Mouse (Mus musculus) spleen, postnatal 36 days (tissue): ENCODE measurements around the gene BC005561.
"Not testable (repeated sequence)": the region's sequence is repeated elsewhere in the genome, so short reads cannot be mapped to it uniquely, and the experiment has no call there.

Source experiments
- DNase-seq, 2 experiments: peaks; one replicate each; pipeline ENCODE4 v3.0.0; 2022; ENCODE audit warnings: low spot score in 2 of 2, mixed read lengths in 1 of 2

The BC005561 gene

GRCm38 (mm10) chr5:104508195-104508891 is at the start of gene BC005561:
Gene BC005561, plus strand, starts transcription at chr5:104508352.
- DNase-seq: peak; percentile 63 to 68

- DNase-seq: peak in 1 of 2 experiments; percentile 7
These were observed 49.1 kb upstream of the BC005561 start, which contains the start of gene Pkd2 for GRCm38 (mm10) chr5:104458832-104459705. Gene Pkd2, plus strand, starts transcription at chr5:104459450.

DNA sequence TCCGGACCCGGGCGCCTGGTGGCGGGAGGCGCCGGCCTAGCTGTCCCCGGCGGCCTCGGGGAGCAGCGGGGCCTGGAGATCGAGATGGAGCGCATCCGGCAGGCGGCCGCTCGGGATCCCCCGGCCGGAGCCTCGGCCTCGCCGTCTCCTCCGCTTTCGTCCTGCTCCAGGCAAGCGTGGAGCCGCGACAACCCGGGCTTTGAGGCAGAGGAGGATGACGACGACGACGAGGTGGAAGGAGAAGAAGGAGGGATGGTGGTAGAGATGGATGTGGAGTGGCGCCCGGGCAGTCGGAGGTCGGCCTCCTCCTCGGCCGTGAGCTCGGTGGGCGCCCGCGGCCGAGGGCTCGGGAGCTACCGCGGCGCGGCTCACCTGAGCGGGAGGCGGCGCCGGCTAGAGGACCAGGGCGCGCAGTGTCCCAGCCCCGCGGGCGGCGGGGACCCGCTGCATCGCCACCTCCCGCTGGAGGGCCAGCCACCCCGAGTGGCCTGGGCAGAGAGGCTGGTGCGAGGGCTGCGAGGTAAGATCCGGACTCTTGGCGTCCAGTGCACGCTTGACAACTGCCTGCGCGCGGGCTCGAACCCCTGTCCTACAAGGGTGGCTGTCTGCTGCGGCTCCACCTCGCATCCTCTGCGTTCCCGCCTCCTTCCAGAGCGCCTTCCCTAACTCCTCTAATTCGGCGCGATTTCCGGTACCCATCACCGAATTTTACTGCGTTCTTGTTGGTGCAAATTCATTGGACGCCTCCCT is 48.3 kb upstream of the BC005561 start:
- no peak for DNase-seq

GRCm38 (mm10) chr5:104460456-104460838 is 47.7 kb upstream of the BC005561 start:
- DNase-seq: no peak

GRCm38 (mm10) chr5:104460856-104461255 is 47.3 kb upstream of the BC005561 start:
- no peak for DNase-seq

DNA sequence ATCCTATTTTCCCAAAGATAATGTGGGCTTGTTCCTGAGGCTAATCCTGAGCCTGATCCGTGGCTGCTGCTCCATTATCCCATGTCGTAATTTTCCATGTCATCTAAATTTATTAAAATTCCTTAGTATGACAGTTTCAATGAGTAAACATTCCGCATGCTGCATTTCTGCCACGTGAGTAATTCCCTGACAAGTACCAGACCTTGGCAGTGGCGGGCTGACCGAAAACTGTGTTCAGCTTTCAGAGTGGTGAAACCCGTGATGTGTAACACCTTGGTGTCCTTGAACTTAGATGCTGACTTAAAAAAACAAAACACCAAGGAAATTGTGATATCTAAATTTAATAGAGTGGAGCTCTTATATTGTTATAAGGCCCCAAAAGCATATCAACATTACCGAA is 42.9 kb upstream of the BC005561 start:
- no peak for DNase-seq

GRCm38 (mm10) chr5:104465731-104466130 is 42.4 kb upstream of the BC005561 start:
- no peak for DNase-seq

- DNase-seq: no peak
These were observed 41.3 kb upstream of the BC005561 start for GRCm38 (mm10) chr5:104466816-104467215.

DNA sequence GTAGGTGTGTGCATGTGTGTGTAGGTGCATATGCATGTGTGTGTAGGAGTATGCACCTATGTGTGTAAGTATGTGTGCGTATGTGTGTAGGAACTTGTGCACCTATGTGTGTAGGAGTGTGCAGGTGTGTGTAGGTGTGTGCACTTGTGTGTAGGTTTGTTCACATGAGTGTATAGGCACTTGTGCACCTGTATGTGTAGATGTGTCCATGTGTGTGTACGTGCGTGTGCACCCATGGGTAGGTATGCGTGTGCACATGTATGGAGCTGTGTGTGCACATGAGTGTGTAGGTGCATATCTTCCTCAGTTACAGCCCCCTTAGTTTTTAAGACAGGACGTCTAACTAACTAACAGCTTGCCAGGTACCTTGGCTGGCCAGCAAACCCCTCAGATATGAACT is 39.6 kb upstream of the BC005561 start:
- DNase-seq: no peak

DNA sequence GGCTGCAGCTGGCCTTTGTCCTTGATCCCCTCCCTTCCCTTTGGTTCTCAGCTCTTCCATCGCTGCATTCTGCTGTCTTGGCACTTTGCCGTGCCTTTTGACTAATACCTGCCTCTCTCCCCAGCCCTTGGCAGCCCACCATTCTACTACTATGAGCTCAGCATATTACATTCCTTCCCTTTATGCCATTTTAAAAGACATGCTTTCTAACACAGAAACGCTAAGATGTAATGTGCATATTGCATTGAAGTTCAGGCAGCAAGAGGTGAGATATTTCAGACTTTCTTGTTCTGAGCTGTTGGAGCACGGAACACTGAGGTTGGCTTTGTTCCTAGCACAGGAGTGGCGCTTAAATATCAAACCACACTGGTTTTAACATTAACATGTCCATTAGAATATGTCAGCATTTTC is 37.2 kb upstream of the BC005561 start:
- no peak for DNase-seq

- DNase-seq: no peak
These were observed 35.8 kb upstream of the BC005561 start for GRCm38 (mm10) chr5:104472371-104472770.

GRCm38 (mm10) chr5:104480367-104480766 is 27.8 kb upstream of the BC005561 start:
- no peak for DNase-seq

DNA sequence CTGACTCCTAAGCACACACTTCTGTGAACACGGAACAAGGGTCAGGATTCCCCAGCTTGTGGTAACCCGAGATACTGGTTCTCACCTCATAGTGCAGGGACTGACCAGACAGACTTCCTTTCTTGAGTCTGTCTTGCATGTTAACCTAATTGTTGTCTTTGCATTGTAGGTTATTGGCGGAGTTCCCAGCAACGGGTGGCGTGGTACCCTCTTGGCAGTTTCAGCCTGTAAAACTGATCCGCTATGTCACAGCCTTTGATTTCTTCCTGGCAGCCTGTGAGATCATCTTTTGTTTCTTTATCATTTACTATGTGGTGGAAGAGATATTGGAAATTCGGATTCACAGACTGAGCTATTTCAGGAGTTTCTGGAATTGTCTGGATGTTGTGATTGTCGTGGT is 25.3 kb upstream of the BC005561 start:
- DNase-seq: no peak

DNA sequence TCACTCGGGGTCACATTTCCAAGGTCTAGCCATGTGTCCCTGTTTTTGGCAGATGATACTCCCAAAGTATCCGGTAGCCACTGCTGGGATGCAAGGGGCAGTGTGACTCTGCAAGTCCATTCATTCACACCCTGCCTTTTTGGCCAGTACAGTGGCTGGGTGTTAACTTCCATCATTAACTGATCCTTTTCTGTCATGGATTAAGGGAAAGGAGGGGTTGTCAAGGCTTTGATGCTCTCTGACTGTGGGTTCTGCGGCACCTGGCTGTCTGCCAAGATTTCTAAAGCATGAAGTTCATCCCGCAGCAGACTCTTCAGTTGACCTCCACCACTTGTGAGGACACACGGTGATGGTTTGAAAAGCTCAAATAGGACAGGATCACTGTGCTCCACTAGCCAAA is 16.6 kb upstream of the BC005561 start:
- no peak for DNase-seq

DNA sequence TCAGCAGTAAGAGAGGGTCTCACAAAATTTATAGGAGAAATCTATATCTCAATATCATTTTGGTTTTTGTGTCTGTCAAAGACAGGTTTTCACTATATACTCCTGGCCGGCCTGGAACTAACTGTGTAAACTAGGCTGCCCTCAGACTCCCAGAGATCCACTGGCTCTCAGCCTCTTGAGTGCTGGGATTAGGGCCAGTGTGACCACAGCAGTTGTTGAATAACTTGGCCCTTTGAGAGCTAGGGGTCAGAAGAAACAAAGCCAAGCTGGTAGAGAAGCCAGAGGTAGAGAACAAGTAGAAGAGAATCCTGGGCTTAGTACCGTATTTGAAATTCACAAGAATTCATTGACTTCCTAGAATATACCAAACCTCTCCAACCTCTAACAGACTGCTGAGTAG is 3.3 kb upstream of the BC005561 start:
- no peak for DNase-seq

DNA sequence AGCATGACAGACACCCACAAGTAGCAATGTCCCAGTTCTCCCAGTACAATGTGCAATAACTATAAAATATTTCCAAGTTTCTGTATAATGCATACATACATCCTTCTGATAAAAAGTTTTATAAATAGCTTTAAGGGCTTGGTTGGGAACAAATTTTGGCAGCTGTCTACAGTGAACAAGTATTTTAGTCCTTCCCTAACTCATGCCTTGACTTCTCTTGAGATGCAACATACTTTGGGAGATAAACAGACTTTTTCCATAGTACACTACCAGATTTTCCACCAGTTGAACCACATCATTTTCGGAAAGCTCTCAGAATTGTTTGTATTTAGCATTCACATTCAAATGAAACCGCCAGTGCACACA is 340 bp upstream of the BC005561 start:
- no peak for DNase-seq

DNA sequence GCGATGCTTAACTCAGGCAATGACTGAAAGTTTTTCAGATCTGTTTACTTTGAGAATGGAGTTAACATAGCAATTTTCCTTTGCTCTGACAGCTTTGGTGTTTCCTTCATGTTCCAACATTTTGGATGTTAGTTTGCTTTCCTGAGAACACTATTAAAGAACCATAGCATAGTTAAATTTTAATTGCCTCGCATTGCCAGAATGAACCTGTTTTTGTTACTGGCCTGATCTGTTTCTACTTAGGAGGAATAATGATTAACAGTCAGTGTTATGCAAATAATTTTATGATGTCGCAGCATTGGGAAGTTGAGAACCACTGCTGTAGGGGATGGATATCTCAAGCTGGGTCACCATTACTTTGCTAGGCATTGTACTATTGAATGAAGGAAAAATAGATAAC is 3.1 kb downstream of the BC005561 start:
- no peak for DNase-seq

- no peak for DNase-seq
These were observed 30.5 kb downstream of the BC005561 start for GRCm38 (mm10) chr5:104538612-104539011.

DNA sequence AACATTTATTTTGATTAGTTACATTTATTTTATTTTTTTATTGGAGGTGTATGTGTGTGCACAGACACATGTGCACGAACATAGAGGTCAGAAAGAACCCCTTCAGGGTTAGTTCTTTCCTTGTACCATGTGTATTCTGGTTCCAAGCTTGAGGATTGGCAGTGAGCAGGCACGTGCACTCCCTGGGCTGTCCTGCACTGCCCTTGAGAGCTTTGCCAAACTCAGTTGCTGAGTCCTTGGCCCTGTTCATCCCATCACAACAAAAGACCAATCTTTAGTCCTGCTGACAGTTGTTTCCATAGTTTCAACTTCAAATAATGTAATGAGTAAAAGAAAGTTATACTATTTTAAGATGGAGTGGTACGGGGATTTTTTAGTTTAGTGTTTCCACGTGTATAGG is 31.2 kb downstream of the BC005561 start:
- DNase-seq: no peak

DNA sequence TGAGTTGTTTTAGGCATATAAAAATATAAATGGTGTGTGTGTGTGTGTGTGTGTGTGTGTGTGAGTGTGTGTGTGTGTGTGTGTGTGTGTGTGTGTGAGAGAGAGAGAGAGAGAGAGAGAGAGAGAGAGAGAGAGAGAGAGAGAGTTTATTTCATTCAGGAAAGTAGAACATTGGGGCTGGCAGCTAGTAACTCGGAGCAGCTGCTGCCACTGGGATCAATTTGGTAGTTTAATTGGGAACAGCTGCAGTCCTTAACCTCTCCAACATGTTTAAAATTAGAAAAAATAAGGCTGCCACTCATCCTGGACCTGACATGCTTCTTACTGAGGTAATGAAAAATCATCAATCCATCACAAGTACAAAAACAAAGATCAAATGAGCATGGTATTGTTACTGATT is 59.9 kb downstream of the BC005561 start:
- not testable (repeated sequence) for DNase-seq

GRCm38 (mm10) chr5:104570766-104571165 is 62.6 kb downstream of the BC005561 start:
- DNase-seq: no peak

- DNase-seq: peak; percentile 84 to 89
These were observed 63.2 kb downstream of the BC005561 start for GRCm38 (mm10) chr5:104571282-104571921.
